8 mouse cellular contexts compared by ENCODE assay signal in genomic region chr1:160061725-160062366, GRCm38 (mm10). TPM values are rescaled to one million over a fixed set of nuclear protein-coding genes. Genes with fewer than 3 reads are reported as not detected.
DNase-seq lines count a peak whose midpoint lies in the region; ATAC-seq and TF ChIP-seq lines count a peak whose summit lies in the region.

No protein-coding gene starts in this region.

- in situ Hi-C loops in ES-E14 (cut with MboI; ENCODE audit: low sequenced_read_pairs in 2 of 2, unreplicated experiment in 2 of 2), result loop anchor here (10.0 to 25.0 kb wide), 3 partner anchors 157 to 675 kb away; no protein-coding TSS in a partner anchor

- peak; percentile 21 for DNase-seq in layer of hippocampus, adult 11-12 months (ENCODE audit: low spot score)
- no peak for DNase-seq in layer of hippocampus, adult 9-11 months
- DNase-seq in ES-E14 (ENCODE audit: low read depth, low spot score), result peak; percentile 40
- DNase-seq in brain, embryonic 14.5 days (ENCODE audit: low read depth), result no peak
- peak; percentile 57 for DNase-seq in liver, embryonic 13.5 days
- peak; percentile 81 for DNase-seq in splenic B cell, adult 2 months (ENCODE audit: low read depth, low spot score)
- no peak for DNase-seq in Muller cell, postnatal 12 days (ENCODE audit: inconsistent ontology term)

- TF ChIP-seq POLR2A in brain, embryonic 14.5 days (IDR thresholded peaks at IDR 0.05; ENCODE audit: borderline replicate concordance, extremely low read depth, insufficient read depth, insufficient read length, poor library complexity, severe bottlenecking), result no peak

- no peak overlapping the region for H3K4me3 ChIP-seq in ES-E14 (ENCODE audit: insufficient read depth in 1 of 2, low read depth in 1 of 2, low read length in 2 of 2, poor library complexity in 1 of 2, severe bottlenecking in 1 of 2)
- H3K4me3 ChIP-seq in liver, embryonic 13.5 days (replicated peaks), result 0 out of 2 replicates have a peak overlapping the region, but pooled peaks have one; percentile 28
- no peak overlapping the region for H3K4me3 ChIP-seq in midbrain, embryonic 16.5 days (ENCODE audit: low read depth, low read length)

- peak; percentile 43; the same call in 1 of the 2 replicates for TF ChIP-seq CTCF in brain, embryonic 14.5 days (IDR thresholded peaks at IDR 0.05; ENCODE audit: borderline replicate concordance, extremely low read depth, insufficient read depth, insufficient read length)

- H3K9ac ChIP-seq in ES-E14 (ENCODE audit: insufficient read depth, low read depth, low read length, poor library complexity, severe bottlenecking), result no peak overlapping the region
- no peak overlapping the region for H3K9ac ChIP-seq in liver, embryonic 13.5 days
- H3K9ac ChIP-seq in midbrain, embryonic 16.5 days (ENCODE audit: low read depth, low read length), result no peak overlapping the region

- no peaks in the 10 kb centered on the region for H3K27me3 ChIP-seq in liver, embryonic 13.5 days
- H3K27me3 ChIP-seq in splenic B cell, adult 2 months (ENCODE audit: control insufficient read depth, insufficient read depth, low read length, poor library complexity, severe bottlenecking), result no peaks in the 10 kb centered on the region
- H3K27me3 ChIP-seq in midbrain, embryonic 16.5 days (ENCODE audit: control insufficient read depth, insufficient read depth, low read depth, low read length), result no peaks in the 10 kb centered on the region

- no peaks in the 10 kb centered on the region for H3K4me1 ChIP-seq in ES-E14 (ENCODE audit: control insufficient read depth in 2 of 2, insufficient read depth in 2 of 2, low read length in 2 of 2, poor library complexity in 1 of 2)
- peaks cover 84% of the 10 kb centered on the region for H3K4me1 ChIP-seq in liver, embryonic 13.5 days (replicated peaks)
- H3K4me1 ChIP-seq in midbrain, embryonic 16.5 days (ENCODE audit: control insufficient read depth, insufficient read depth, low read length), result no peaks in the 10 kb centered on the region

- ATAC-seq in liver, embryonic 13.5 days (ENCODE audit: low read depth), result peak; percentile 37
- no peak for ATAC-seq in midbrain, embryonic 16.5 days

- 32% methylated on average over 3 of the region's 3 CpGs for WGBS in liver, embryonic 13.5 days (ENCODE audit: insufficient replicate concordance)
- WGBS in midbrain, embryonic 16.5 days, result 53% methylated on average over 3 of the region's 3 CpGs

- H3K27ac ChIP-seq in ES-E14 (ENCODE audit: insufficient read depth, low read depth, low read length, poor library complexity, severe bottlenecking), result no peak overlapping the region
- H3K27ac ChIP-seq in liver, embryonic 13.5 days, result peak overlapping the region; percentile 97
- no peak overlapping the region for H3K27ac ChIP-seq in midbrain, embryonic 16.5 days (ENCODE audit: low read length)

- H3K9me3 ChIP-seq in ES-E14 (ENCODE audit: control insufficient read depth, insufficient read depth, low read depth, low read length), result no peaks in the 10 kb centered on the region
- H3K9me3 ChIP-seq in liver, embryonic 13.5 days (replicated peaks), result 0 out of 2 replicates have a peak, but pooled peaks cover 2% of the 10 kb centered on the region
- H3K9me3 ChIP-seq in midbrain, embryonic 16.5 days (replicated peaks; ENCODE audit: control insufficient read depth, low read length, poor library complexity, severe bottlenecking), result no peaks in the 10 kb centered on the region

- H3K4me2 ChIP-seq in liver, embryonic 13.5 days, result peak overlapping the region; percentile 67
- no peak overlapping the region for H3K4me2 ChIP-seq in midbrain, embryonic 16.5 days (ENCODE audit: low read length)

- H3K36me3 ChIP-seq in ES-E14 (ENCODE audit: control insufficient read depth, insufficient read depth, low read length, poor library complexity, severe bottlenecking), result no peaks in the 10 kb centered on the region
- peaks cover 11% of the 10 kb centered on the region for H3K36me3 ChIP-seq in liver, embryonic 13.5 days
- H3K36me3 ChIP-seq in splenic B cell, adult 2 months (ENCODE audit: control insufficient read depth, insufficient read depth, low read length, poor library complexity, severe bottlenecking), result peaks cover 2% of the 10 kb centered on the region
- H3K36me3 ChIP-seq in midbrain, embryonic 16.5 days (ENCODE audit: control insufficient read depth, insufficient read depth, low read length), result no peaks in the 10 kb centered on the region

TF ChIP-seq in ES-E14, 5 proteins besides CTCF, POLR2A, EP300 and RAD21:
- TF ChIP-seq HCFC1 (IDR thresholded peaks at IDR 0.05; ENCODE audit: borderline replicate concordance, insufficient read depth, low read length), result no peak
- no peak for TF ChIP-seq ZNF384 (IDR thresholded peaks at IDR 0.05; ENCODE audit: low read depth, low read length)
- no peak for TF ChIP-seq CHD2 (IDR thresholded peaks at IDR 0.05; ENCODE audit: low read depth, low read length)
- TF ChIP-seq MAFK (IDR thresholded peaks at IDR 0.05; ENCODE audit: insufficient read depth, low read depth, low read length), result no peak
- peak; percentile 90 for TF ChIP-seq ZC3H11A (IDR thresholded peaks at IDR 0.05; ENCODE audit: borderline replicate concordance, low read depth, low read length)

RNA-seq across cellular contexts. Expression of gene 4930523C07Rik, which starts 17.7 kb away (rescaled TPM):
- total RNA-seq in ES-E14 (2012; rRNA removed), result 0.45 TPM in 1 of 2 replicates, not detected in the other
- 0.57 and 1.2 TPM in 2 replicates for polyA plus RNA-seq in brain, embryonic 14.5 days (2012; rRNA removed)
- 29.8 and 30.3 TPM in 2 replicates for polyA plus RNA-seq in liver, embryonic 13.5 days (2015; fragmentation: Nextera tagmentation; extraction: Ambion mirVana)
- polyA plus RNA-seq in midbrain, embryonic 16.5 days (2015; fragmentation: Nextera tagmentation; extraction: Ambion mirVana), result 2.7 and 3.1 TPM in 2 replicates

Comparison
In these comparisons a context has a peak if more than half of its experiments do, and no peak if none do; other contexts are left out.
1. DNase-seq: peak in layer of hippocampus, adult 11-12 months (single experiment), ES-E14 (single experiment), liver, embryonic 13.5 days (single experiment) and splenic B cell, adult 2 months (single experiment); none in layer of hippocampus, adult 9-11 months (single experiment), brain, embryonic 14.5 days (single experiment) and Muller cell, postnatal 12 days (single experiment).